22 mouse cellular contexts compared by ENCODE assay signal in genomic region chr7:124907662-124908296, GRCm38 (mm10).
DNase-seq lines count a peak whose midpoint lies in the region; ATAC-seq and TF ChIP-seq lines count a peak whose summit lies in the region.
"Had no signal": no experiment of that assay in that cellular context is flagged by ENCODE, and none has a peak within 500 bp of the region (broad histone marks: within the 10 kb centered on the region; RNA-seq: fewer than 3 reads in every experiment).

No protein-coding gene starts in this region.

- ATAC-seq in heart, embryonic 13.5 days (ENCODE audit: extremely low read depth, insufficient number of reproducible peaks, low FRiP score, low TSS enrichment): no peak; the same call in 1 of the 2 replicates
- ATAC-seq in lung, embryonic 15.5 days (ENCODE audit: borderline replicate concordance, extremely low read depth, low FRiP score, low TSS enrichment): no peak
- ATAC-seq: activated CD4-positive, CD25-positive, alpha-beta regulatory T cell, adult 4 months; forebrain, embryonic 16.5 days; liver, postnatal 0 days had no signal

- no peaks in the 10 kb centered on the region for H3K36me3 ChIP-seq in heart, embryonic 13.5 days
- H3K36me3 ChIP-seq in lung, embryonic 15.5 days: no peaks in the 10 kb centered on the region
- H3K36me3 ChIP-seq: heart, embryonic 12.5 days; hindbrain, embryonic 13.5 days; limb, embryonic 12.5 days had no signal

- H3K4me2 ChIP-seq in heart, embryonic 13.5 days: no peak overlapping the region
- H3K4me2 ChIP-seq in lung, embryonic 15.5 days: no peak overlapping the region
- H3K4me2 ChIP-seq: heart, embryonic 12.5 days; hindbrain, embryonic 13.5 days; limb, embryonic 12.5 days; liver, embryonic 11.5 days had no signal

- no peak for TF ChIP-seq POLR2A in brain, embryonic 14.5 days (IDR thresholded peaks at IDR 0.05; ENCODE audit: borderline replicate concordance, extremely low read depth, insufficient read depth, insufficient read length, poor library complexity, severe bottlenecking)
- no peak for TF ChIP-seq POLR2A in cerebellum, adult 2 months (IDR thresholded peaks at IDR 0.05; ENCODE audit: borderline replicate concordance, insufficient read depth, low read length)

- no peak for TF ChIP-seq CTCF in brain, embryonic 14.5 days (IDR thresholded peaks at IDR 0.05; ENCODE audit: borderline replicate concordance, extremely low read depth, insufficient read depth, insufficient read length)
- TF ChIP-seq CTCF in cerebellum, adult 2 months (IDR thresholded peaks at IDR 0.05; ENCODE audit: borderline replicate concordance, insufficient read depth, low read depth, low read length): no peak

- H3K9me3 ChIP-seq in heart, embryonic 13.5 days: peaks cover 17% of the 10 kb centered on the region
- no peaks in the 10 kb centered on the region for H3K9me3 ChIP-seq in lung, embryonic 15.5 days
- H3K9me3 ChIP-seq: hindbrain, embryonic 13.5 days had no signal

- 0 out of 2 replicates have a peak, but pooled peaks cover 7% of the 10 kb centered on the region for H3K4me1 ChIP-seq in heart, embryonic 13.5 days
- no peaks in the 10 kb centered on the region for H3K4me1 ChIP-seq in lung, embryonic 15.5 days
- 0 out of 2 replicates have a peak, but pooled peaks cover 3% of the 10 kb centered on the region for H3K4me1 ChIP-seq in cerebellum, adult 2 months (ENCODE audit: control insufficient read depth, insufficient read depth, low read length)
- H3K4me1 ChIP-seq: heart, embryonic 12.5 days; hindbrain, embryonic 13.5 days; limb, embryonic 12.5 days had no signal

- DNase-seq in heart, postnatal 4 days: no peak
- no peak for DNase-seq in lung, postnatal 4 days
- peak; percentile 36 for DNase-seq in brain, embryonic 14.5 days (ENCODE audit: low read depth)
- peak; percentile 55 for DNase-seq in retina, embryonic 14.5 days (ENCODE audit: low spot score)
- DNase-seq in cerebellum, adult 2 months: no peak
- DNase-seq in kidney, postnatal 4 days: no peak
- DNase-seq: adrenal gland, adult 8-10 months; cerebellum, adult 8-10 months; cerebellum, postnatal 36 days; kidney, adult 11 months; liver, postnatal 0 days; right cerebral cortex, postnatal 14 days; thymus, postnatal 25 days had no signal

- H3K27me3 ChIP-seq in heart, embryonic 13.5 days (replicated peaks): no peaks in the 10 kb centered on the region
- H3K27me3 ChIP-seq in lung, embryonic 15.5 days: no peaks in the 10 kb centered on the region
- H3K27me3 ChIP-seq in cerebellum, adult 2 months (ENCODE audit: control insufficient read depth, insufficient read depth, low read length): no peaks in the 10 kb centered on the region
- H3K27me3 ChIP-seq: heart, embryonic 12.5 days; limb, embryonic 12.5 days had no signal

- no peak overlapping the region for H3K9ac ChIP-seq in heart, embryonic 13.5 days
- H3K9ac ChIP-seq in lung, embryonic 15.5 days: no peak overlapping the region
- H3K9ac ChIP-seq: heart, embryonic 12.5 days; hindbrain, embryonic 13.5 days; limb, embryonic 12.5 days; liver, postnatal 0 days had no signal

- WGBS in heart, embryonic 13.5 days: 68% methylated on average over 5 of the region's 5 CpGs
- WGBS in lung, embryonic 15.5 days: 74% methylated on average over 5 of the region's 5 CpGs
- 36% methylated on average over 5 of the region's 5 CpGs for WGBS in cerebellum, adult 2 months

- H3K27ac ChIP-seq in heart, embryonic 13.5 days (replicated peaks): peak overlapping the region; percentile 28; the same call in 1 of the 2 replicates
- H3K27ac ChIP-seq in lung, embryonic 15.5 days: 0 out of 2 replicates have a peak overlapping the region, but pooled peaks have one; percentile 2
- no peak overlapping the region for H3K27ac ChIP-seq in cerebellum, adult 2 months (ENCODE audit: insufficient read depth, low read length)
- H3K27ac ChIP-seq: hindbrain, embryonic 13.5 days; limb, embryonic 12.5 days; macrophage had no signal

- H3K4me3 ChIP-seq in heart, embryonic 13.5 days: no peak overlapping the region
- H3K4me3 ChIP-seq in lung, embryonic 15.5 days: no peak overlapping the region
- H3K4me3 ChIP-seq in cerebellum, adult 2 months (replicated peaks; ENCODE audit: insufficient read depth, low read depth, low read length): no peak overlapping the region
- H3K4me3 ChIP-seq: heart, embryonic 12.5 days; hindbrain, embryonic 13.5 days; limb, embryonic 12.5 days had no signal

Comparison
In these comparisons a context has a peak if more than half of its experiments do, and no peak if none do; other contexts are left out.
1. DNase-seq: peak in brain, embryonic 14.5 days (single experiment) and retina, embryonic 14.5 days (single experiment); none in heart, postnatal 4 days (single experiment), lung, postnatal 4 days (0 of 2), cerebellum, adult 2 months (0 of 2) and kidney, postnatal 4 days (0 of 2).